Mouse (Mus musculus) duodenum, adult 2 months (tissue): Measurements from ENCODE around the gene Tmem179b. TPM values are rescaled to one million over a fixed set of nuclear protein-coding genes. Genes with fewer than 3 reads are reported as not detected.

Experiments
- polyA plus RNA-seq: library from polyadenylated mRNA; depleted of rRNA; stranded (reverse); fragments of >200 nt; gene quantifications from 2 replicates; pipeline ENCODE4 v1.2.3, GENCODE M21; 2012; ENCODE audit warnings: low replicate concordance; rRNA removed

The Tmem179b gene
- polyA plus RNA-seq, 1 experiment, result 114 TPM

Other genes starting within 250 kb of the Tmem179b start
- gene Slc22a8, start 183.2 kb downstream of the Tmem179b start, polyA plus RNA-seq, result 0.02 and 0.04 TPM in 2 replicates
- gene Slc22a6, start 156.4 kb downstream of the Tmem179b start, polyA plus RNA-seq, result not detected in 2 replicates
- 2.3 and 6.0 TPM in 2 replicates for gene Chrm1, start 110.7 kb downstream of the Tmem179b start, polyA plus RNA-seq
- 127 and 449 TPM in 2 replicates for gene Slc3a2, start 51.1 kb downstream of the Tmem179b start, polyA plus RNA-seq
- gene Wdr74, start 38.6 kb downstream of the Tmem179b start, polyA plus RNA-seq, result 12.4 and 17.1 TPM in 2 replicates
- gene 1700092M07Rik, start 33.7 kb downstream of the Tmem179b start, polyA plus RNA-seq, result not detected in 2 replicates
- gene Stx5a, start 33.1 kb downstream of the Tmem179b start, polyA plus RNA-seq, result 54.0 and 56.6 TPM in 2 replicates
- 22.0 and 28.9 TPM in 2 replicates for gene Nxf1, start 17.4 kb downstream of the Tmem179b start, polyA plus RNA-seq
- gene Tmem223, start 3.5 kb downstream of the Tmem179b start, polyA plus RNA-seq, result 147 and 196 TPM in 2 replicates
- 6.5 and 12.9 TPM in 2 replicates for gene Taf6l, start 11.9 kb upstream of the Tmem179b start, polyA plus RNA-seq
- 12.3 and 13.7 TPM in 2 replicates for gene Polr2g, start 24.1 kb upstream of the Tmem179b start, polyA plus RNA-seq
- 0.99 and 1.2 TPM in 2 replicates for gene Zbtb3, start 28.1 kb upstream of the Tmem179b start, polyA plus RNA-seq
- 3.4 and 8.2 TPM in 2 replicates for gene Ttc9c, start 44.9 kb upstream of the Tmem179b start, polyA plus RNA-seq
- gene Hnrnpul2, start 45.5 kb upstream of the Tmem179b start, polyA plus RNA-seq, result 7.7 and 10.3 TPM in 2 replicates
- gene AC129217.1, start 55.3 kb upstream of the Tmem179b start, polyA plus RNA-seq, result 2.3 TPM in 1 of 2 replicates, not detected in the other
- 88.6 and 106 TPM in 2 replicates for gene Bscl2, start 63.0 kb upstream of the Tmem179b start, polyA plus RNA-seq
- 0.63 and 1.1 TPM in 2 replicates for gene Gng3, start 64.7 kb upstream of the Tmem179b start, polyA plus RNA-seq
- gene Lrrn4cl, start 76.3 kb upstream of the Tmem179b start, polyA plus RNA-seq, result 0.41 and 0.53 TPM in 2 replicates
- gene Ubxn1, start 97.0 kb upstream of the Tmem179b start, polyA plus RNA-seq, result 81.5 and 127 TPM in 2 replicates
- 8.7 and 9.9 TPM in 2 replicates for gene Uqcc3, start 106.5 kb upstream of the Tmem179b start, polyA plus RNA-seq
- gene Lbhd1, start 109.3 kb upstream of the Tmem179b start, polyA plus RNA-seq, result 0.25 and 0.41 TPM in 2 replicates
- gene Gm49403, start 109.5 kb upstream of the Tmem179b start, polyA plus RNA-seq, result not detected in 2 replicates
- 4.2 and 6.4 TPM in 2 replicates for gene 1810009A15Rik, start 114.4 kb upstream of the Tmem179b start, polyA plus RNA-seq
- gene Gm49416, start 114.5 kb upstream of the Tmem179b start, polyA plus RNA-seq, result not detected in 2 replicates
- 16.7 and 22.1 TPM in 2 replicates for gene Ints5, start 118.5 kb upstream of the Tmem179b start, polyA plus RNA-seq
- 55.3 and 67.9 TPM in 2 replicates for gene Ganab, start 123.6 kb upstream of the Tmem179b start, polyA plus RNA-seq
- gene B3gat3, start 145.9 kb upstream of the Tmem179b start, polyA plus RNA-seq, result 78.8 and 91.5 TPM in 2 replicates
- gene Rom1, start 154.9 kb upstream of the Tmem179b start, polyA plus RNA-seq, result 15.7 and 17.8 TPM in 2 replicates
- 32.1 and 32.8 TPM in 2 replicates for gene Eml3, start 155.1 kb upstream of the Tmem179b start, polyA plus RNA-seq
- gene Mta2, start 167.4 kb upstream of the Tmem179b start, polyA plus RNA-seq, result 15.3 and 15.4 TPM in 2 replicates
- 12.7 and 15.2 TPM in 2 replicates for gene Tut1, start 179.4 kb upstream of the Tmem179b start, polyA plus RNA-seq
- 66.9 and 98.4 TPM in 2 replicates for gene Eef1g, start 192.6 kb upstream of the Tmem179b start, polyA plus RNA-seq
- 3.3 and 9.9 TPM in 2 replicates for gene Ahnak, start 214.8 kb upstream of the Tmem179b start, polyA plus RNA-seq